Mouse (Mus musculus): ENCODE measurements at regions not wholly inside any gene's neighbourhood (a gene's known extent, or its start where the extent isn't known, plus 50 kb on each side); places are given as distances from the start of the nearest gene placed in this dataset.
A peak's percentile ranks its signal among the peaks of the same experiment; 100 is the strongest.

DNA sequence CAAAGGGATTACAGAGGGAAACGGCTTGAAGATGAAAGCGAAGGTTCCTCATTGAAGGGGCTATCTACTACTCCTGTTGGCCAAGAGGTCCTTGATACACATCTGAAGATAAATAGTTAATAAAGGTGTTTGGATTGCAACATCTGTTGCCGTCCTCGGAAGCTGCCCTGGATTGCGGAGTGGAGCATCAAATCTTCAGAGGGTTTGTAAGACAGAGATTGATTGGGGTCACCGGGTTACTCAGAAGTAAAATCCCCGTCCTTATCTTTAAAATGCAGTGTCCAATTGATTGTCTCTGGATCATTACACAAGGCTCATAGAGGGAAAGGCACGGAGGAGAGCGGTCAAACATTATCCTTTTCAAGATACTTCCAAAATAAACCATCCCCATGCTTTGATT is 212.4 kb upstream of the Hes1 start:
- intact Hi-C loops (cut with DNase I) = no loop called here
- no peak for DNase-seq

DNA sequence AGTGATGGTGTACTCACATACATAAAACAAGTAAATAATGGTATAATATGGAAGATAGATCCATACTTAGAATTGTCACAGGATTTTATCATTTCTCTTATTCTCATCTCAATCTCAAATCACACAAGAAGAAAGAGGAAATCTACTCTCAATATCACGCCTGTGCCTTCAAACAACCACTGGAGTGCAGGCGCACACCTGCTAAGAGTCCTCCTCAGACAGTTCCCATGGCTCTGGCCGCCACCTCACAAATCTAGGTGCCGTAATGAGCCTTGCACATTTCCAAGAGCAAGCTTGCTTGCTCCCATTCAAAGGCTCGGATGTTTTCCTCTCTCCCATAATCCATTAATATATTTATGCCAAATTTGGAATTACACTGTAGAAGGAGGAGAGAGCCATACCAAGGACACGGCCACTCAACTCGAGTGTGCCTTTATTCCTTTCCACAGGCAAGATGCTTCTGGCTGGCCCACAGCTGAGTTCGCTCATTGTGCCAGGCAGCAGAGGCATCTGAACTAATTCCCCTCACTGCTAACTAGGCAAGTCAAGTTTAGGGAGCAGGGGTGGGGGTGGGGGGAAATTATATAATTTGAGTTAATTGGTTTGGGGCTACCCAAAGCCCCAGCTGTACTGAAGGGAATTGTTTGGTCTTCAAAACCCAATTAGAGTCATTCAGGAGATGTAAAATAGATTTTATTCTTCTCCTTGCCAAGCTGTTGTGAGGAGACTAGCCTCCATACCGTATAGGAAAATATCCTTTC is 209.2 kb upstream of the Hes1 start:
- intact Hi-C loops (cut with DNase I) = no loop called here
- DNase-seq = no peak

GRCm38 (mm10) chr16:29856545-29856944 is 207.6 kb upstream of the Hes1 start:
- no peak for DNase-seq
- intact Hi-C loops (cut with DNase I) = no loop called here

DNA sequence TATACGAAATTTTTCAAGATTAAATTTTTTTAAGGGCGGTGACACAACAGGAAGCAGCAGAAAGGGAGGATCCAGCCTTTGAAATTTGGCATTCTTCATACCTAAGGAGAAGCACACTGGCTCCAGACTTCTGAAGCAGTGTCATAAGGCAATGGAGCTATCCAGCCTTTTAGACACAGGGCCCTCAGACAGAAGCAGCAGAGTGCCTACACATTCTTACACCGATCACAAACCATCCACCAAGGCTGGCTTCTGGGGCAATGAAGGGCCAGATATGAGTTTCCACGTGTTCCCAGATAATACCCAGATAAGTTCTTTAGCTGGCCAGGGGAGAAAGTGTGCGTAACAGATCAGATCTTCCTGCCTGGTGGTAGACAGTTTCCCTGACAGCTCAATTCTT is 205.5 kb upstream of the Hes1 start:
- DNase-seq = no peak
- intact Hi-C loops (cut with DNase I) = no loop called here

DNA sequence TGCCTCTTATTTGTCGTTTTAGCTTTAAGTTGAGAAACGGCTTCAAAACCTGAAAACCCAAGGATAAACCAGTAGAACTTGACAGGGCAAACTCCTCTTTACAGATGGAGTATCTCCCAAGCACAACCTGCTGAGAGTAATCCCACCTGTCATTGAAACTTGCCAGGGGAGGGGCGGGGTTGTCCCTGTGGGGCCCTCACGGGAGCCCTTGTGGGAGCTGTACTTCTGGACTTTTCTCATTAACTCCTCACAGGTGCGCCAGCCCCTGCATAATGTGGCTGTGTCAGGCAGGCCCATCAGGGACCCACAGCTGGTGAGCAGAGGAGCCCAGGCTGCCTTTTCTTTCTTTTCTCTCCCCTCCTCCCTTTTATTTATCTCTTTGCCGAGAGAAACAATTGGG is 203.9 kb upstream of the Hes1 start:
- intact Hi-C loops (cut with DNase I) = no loop called here
- no peak for DNase-seq

DNA sequence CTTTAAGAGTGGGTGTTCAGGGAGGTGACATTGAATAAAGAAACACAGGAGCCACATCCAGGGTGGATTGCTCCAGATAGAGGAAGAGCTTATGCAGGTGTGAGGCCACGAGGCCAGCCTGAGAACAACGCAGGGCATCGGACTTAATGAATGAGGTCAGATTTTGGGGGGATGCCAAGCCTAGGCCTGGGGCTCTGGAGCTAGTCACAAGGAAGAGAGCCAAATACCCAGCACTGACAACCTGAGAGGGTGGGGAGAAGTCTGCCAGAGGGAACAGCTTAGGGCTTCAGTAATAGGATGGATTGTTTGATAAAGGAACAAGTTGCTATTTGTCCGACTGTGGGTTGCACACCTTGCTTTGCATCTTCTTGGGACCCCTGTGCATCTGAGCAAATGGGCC is 203.1 kb upstream of the Hes1 start:
- no peak for DNase-seq
- intact Hi-C loops (cut with DNase I) = no loop called here

DNA sequence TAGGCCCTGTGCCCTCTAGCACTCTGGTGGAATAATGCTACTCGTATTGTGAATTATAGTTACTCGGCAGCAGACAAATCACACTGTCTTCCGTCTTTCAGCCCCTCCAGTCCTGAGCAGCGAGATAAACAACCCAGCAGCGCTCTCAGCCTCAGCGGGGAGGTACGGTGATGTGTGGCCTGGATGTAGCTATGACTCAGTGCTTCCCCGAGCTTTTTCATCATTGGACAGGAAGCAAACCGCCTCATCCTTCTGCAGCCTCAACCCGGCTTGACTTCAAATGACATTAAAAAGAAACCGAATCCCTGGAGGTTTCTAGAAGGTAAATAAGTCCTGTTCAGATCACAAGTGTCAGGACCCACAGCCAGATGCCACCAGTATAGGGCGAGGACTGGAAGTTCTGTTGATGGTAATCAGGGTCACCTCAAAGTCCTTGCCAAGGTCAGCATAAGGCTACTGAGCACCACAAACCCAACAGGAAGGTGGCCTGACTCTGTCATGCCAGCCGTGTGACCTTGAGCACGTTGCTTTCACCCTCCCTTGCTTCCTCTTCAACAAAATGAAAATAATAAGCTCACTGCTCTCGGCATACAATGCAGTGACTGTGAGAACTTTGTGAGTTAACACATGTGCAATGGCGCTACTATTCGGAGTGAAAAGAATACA is 199.0 kb upstream of the Hes1 start:
- no peak for DNase-seq
- intact Hi-C loops (cut with DNase I) = no loop called here

GRCm38 (mm10) chr16:29871395-29871794 is 192.8 kb upstream of the Hes1 start:
- DNase-seq = no peak
- intact Hi-C loops (cut with DNase I) = no loop called here

GRCm38 (mm10) chr16:29876196-29876595 is 188.0 kb upstream of the Hes1 start:
- no peak for DNase-seq
- intact Hi-C loops (cut with DNase I) = no loop called here

DNA sequence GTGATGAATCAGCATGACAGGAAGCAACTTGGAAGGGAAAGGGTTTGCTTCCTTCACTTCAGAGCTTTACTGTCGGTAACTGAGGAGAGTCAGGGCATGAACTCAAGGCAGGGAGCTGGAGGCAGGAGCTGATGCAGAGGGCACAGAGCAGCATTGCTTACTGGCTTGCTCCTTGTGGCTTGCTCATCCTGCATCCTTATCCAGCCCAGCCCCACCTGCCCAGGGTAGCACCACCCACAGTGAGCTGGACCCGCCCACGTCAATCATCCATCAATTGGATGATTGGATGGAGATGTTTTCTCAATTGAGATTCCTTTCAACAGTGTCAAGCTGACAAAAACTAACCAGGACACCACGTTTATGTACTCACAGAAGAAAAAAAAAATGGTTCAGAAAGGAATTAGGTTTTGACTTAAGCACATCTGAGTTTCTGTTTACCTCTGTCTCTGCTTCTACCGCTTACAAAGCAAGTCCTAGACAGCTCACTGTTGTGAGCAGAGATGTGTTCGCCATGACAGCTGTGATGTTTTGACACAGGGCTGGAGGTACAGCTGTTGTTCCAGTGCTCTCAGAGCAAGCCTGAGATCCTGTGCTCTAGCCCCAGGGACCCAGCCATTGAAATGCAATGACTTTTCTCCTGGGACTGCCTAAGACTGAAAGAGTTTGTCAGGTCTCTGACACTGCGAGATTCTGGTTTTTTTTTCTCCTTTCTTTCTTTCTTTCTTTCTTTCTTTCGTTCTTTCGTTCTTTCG is 186.6 kb upstream of the Hes1 start:
- intact Hi-C loops (cut with DNase I) = no loop called here
- no peak for DNase-seq

DNA sequence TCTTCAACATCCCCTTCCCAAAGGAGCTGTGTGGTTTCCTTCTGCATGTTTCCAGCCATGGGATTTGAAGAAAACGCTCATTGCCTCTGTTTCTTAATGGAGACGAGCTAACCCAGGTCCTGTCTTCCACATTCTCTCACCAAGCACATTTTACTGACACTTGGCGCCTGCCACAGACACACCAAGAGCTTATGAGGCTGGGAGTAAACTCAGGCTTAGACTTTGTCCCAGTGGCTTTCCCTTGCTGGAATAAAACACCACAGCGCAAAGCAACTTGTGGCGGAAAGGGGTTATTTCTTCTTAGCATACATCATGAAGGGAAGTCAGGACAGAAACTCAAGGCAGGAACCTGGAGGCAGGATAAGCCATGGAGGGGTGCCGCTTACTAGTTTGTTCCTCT is 184.5 kb upstream of the Hes1 start:
- no peak for DNase-seq
- intact Hi-C loops (cut with DNase I) = loop anchor here (5.0 kb wide), 1 partner anchor 128 kb away; no protein-coding TSS in a partner anchor

- intact Hi-C loops (cut with DNase I) = loop anchor here (5.0 kb wide), 1 partner anchor 126 kb away; no protein-coding TSS in a partner anchor
- DNase-seq = no peak
These were observed 182.7 kb upstream of the Hes1 start for GRCm38 (mm10) chr16:29881497-29881896.

DNA sequence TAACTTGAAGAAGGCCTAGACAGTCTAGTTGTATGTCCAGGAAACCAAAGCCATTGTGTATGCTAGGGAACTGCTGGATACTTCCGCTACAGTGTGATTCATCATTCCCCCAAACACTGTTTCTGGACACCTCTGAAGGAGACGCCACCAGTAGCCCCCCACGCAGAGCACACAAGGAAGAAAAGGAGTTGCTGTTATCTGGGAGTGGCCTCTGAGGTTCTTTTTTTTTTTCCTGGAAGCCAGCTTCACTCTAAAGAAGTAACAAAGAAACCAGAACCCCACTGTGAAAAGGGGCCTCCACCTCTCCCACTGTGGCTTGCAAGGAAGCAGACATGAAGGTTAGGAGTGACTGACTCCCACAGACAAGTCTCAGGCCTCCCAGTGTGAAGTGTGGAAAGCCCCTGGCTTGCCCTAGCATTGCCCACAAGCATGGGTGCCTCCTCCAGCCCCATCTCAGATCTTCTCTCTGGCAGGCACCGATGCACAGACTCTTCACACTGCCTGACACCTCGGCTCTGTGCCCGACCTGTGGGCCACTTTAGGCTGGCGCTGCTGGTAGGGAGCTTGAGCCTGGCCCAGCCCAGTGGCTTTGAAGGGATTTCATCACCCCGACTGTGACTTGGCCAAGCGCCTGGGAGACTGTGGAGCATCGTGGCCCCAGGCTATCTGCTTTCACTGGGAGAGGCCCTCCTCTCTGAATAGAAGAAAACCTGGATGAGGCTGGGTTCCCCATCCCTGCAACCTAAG is 181.8 kb upstream of the Hes1 start:
- peak; percentile 78 to 84 for DNase-seq
- intact Hi-C loops (cut with DNase I) = loop anchor here (2.0 to 5.0 kb wide), 4 partner anchors 32 to 182 kb away; partner anchors contain the start of gene Hes1

DNA sequence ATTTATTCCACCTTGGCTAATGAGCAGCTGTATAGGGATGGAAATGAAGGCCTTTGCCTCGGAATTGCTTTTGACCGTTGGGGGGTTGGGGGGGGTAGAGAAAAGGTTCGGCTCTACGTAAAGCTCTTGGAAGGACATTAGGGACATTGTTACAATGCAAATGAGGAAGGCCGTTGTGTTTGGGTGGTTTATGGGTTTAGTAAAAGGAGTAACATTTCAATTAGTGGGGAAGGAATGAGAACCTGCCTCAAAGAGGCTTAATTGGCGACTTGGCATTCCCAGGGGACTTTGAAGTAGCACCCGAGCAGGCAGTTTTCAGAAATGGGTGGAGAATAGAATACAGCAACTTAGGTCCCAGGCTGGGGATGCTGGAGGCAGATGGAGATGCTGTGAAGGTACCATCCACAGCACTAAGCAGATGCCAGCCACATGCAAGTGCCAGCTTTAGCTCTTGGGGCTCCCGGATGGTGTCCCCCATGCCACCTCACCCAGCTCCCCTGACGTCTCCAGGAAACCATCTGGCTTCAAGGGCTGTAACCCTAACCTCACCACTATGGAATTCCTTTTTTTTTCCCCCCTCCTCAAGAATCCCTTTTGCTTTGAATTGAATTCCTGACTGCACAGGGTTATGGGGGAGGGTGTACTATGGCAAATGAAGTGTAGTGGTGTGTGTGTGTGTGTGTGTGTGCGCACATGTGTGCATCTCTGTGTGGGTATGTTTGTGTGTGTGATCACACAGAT is 180.8 kb upstream of the Hes1 start:
- intact Hi-C loops (cut with DNase I) = loop anchor here (2.0 to 5.0 kb wide), 4 partner anchors 31 to 181 kb away; partner anchors contain the start of gene Hes1
- no peak for DNase-seq

DNA sequence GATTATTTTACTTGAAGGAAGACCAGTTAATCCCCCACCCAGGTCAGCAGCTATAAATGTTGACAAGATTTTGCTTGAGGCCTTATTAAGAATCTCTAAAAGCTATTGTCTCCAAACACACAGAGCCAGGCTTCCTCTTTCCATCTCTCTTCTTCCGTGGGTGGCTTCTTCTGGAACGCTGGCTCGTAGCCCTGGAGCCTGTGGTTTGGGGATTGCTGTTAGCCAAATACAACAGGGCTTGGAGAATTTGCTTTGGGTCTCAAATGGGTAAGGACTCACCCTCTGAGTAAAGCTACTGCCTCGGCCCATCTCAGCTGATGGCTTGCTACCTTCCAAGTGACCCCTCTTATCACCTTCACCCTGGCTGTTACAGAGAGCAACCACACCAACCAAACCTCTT is 179.3 kb upstream of the Hes1 start:
- peak; percentile 49 to 59 for DNase-seq
- intact Hi-C loops (cut with DNase I) = loop anchor here (5.0 kb wide), 1 partner anchor 122 kb away; no protein-coding TSS in a partner anchor

GRCm38 (mm10) chr16:29886755-29887154 is 177.4 kb upstream of the Hes1 start:
- peak in 1 of 2 experiments; percentile 27 for DNase-seq
- intact Hi-C loops (cut with DNase I) = no loop called here

DNA sequence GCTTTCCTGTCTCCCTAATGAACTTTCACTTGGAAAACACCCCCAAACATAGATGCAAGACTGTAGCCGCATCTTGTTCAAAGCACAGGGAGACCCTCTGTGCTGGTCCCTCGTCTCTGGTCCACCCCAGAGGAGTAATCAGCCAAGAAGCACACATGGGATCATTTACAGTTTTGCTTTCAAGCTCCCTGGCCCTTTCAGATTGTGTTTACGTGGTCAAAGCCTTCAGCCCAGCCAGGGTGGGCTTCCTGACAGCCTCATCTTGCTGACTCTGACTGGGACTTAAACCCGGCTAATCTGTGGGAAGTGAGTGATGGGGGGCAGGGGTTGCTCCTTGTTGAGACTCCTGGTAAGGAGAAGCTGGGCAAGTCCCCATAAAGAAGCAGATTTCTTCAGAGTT is 174.8 kb upstream of the Hes1 start:
- DNase-seq = no peak
- intact Hi-C loops (cut with DNase I) = no loop called here

DNA sequence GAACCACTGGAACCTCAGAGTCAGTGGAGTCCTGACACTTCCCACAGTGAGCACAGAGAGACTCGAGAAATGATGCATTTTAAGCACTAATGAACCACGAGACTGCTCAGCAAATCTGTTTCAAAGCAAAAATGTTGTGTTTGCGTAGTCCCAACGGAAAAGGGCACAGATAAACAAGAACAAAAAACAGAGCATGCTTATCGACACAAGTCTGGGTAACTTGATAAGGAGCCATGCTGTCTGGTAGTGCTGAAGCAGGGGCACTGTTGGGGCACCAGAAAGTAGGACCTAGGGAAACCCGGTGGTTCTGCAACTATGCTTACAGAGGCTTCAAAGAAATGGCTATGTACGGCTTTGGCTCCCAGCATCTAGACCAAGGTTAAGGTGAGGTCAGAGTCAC is 172.7 kb upstream of the Hes1 start:
- intact Hi-C loops (cut with DNase I) = no loop called here
- no peak for DNase-seq

DNA sequence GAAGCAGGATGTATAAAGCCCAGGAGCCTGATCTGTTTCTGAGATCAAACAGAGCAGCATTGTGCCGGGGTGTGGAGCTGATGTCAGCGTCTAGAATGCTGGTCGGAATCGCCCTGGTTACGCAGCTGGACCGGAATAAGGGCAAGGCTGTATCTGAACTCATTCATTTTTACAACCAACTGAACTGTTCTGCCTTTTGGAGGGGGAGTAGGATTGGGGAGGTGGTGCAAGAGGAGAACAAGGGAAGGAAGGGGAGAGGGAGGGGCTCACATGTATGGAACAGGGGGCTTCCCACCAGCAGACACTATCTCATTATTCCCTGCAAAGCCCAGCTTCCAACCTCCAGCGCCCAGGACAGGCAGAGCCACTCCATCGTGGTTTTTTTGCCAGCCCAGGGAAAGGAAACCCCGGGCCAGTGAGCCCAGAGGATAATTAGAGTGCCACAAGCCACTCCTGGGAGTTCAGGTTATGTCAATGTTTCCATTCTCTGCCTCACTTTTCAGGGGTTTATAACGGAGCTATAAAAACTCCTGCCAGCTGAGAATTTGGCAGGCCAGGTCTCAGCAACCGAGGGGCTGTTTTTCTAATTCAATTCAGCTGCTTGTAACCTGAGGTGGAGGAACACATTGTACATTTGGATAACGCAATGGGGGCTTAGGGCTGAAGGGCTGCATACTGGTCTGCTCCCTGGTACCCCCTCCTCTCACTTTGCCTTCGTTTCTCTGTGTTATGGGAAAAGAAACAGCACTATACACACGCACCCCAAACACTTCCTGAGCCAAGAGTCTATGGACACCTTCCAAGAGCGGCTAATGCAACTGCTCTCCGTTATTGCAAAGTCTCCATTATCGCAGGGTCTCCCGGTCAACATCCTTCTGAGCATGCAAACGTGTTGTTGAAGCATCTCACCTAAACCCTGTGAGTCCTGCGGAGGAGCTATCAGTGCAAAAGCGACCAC is 170.0 kb upstream of the Hes1 start:
- DNase-seq = peak; percentile 24 to 52
- intact Hi-C loops (cut with DNase I) = no loop called here

Measured in heart, postnatal 36 days (tissue).